Mouse (Mus musculus) stomach, postnatal 0 days (tissue): ENCODE results near the gene Gm10273.

ENCODE experiments used
- CTCF ChIP-seq: IDR thresholded peaks from 2 replicates; pipeline ENCODE4 v1.5.1; 2016; ENCODE audit warnings: antibody characterized with exemption, low read depth, mild to moderate bottlenecking, moderate library complexity
- EP300 ChIP-seq: optimal IDR thresholded peaks from 2 replicates; pipeline ENCODE3; 2016; ENCODE audit warnings: antibody characterized with exemption

DNA sequence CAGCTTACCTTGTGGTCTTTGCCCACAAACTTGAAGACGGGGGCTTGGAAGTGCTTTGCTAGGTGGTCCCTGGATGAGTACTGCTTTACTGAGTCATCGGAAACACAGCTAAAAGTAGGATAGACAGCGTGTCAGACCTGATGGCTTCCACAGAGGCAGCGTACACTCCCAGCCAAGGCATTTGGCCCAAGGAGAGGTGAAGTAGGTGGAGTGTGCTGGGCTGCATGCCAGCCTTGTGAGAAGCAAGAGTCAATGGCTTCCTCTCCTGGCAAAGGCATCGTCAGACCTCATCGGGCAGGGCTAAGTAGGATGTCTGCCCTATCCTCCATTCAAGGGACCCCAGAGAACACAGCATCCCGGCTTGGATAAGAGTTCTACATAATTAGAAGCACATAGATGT lies 29.9 kb downstream of the Gm10273 start:
- no peak for TF ChIP-seq EP300
- no peak for TF ChIP-seq CTCF
